Mouse (Mus musculus) left cerebral cortex, adult 18-20 months (tissue): Measurements from ENCODE around the gene Defb25. TPM values are rescaled to one million over a fixed set of nuclear protein-coding genes. Genes with fewer than 3 reads are reported as not detected.
"Not testable (repeated sequence)": the region's sequence is repeated elsewhere in the genome, so short reads cannot be mapped to it uniquely, and the experiment has no call there.

Source experiments
- DNase-seq, 2 experiments: peaks; one replicate each; pipeline ENCODE4 v3.0.0; 2021 to 2022; ENCODE audit warnings: low spot score in 2 of 2, mixed read lengths in 1 of 2
- long read RNA-seq, 2 experiments: library from polyadenylated mRNA; stranded (forward); transcript quantifications; one replicate each; pipeline ENCODE4 v2.0.0; 2021
- total RNA-seq, 2 experiments: library from RNA; stranded (reverse); gene quantifications; 2 replicates each; pipeline ENCODE4 v1.2.3; 2021

The Defb25 gene
- not detected for total RNA-seq
- long read RNA-seq, experiment 1, partial matches to known transcripts, result 0 of 1 reads
- long read RNA-seq, experiment 1, other reads (novel, unspliced or antisense), result 1 of 1 reads
- long read RNA-seq, experiment 2, result 0 reads

DNA sequence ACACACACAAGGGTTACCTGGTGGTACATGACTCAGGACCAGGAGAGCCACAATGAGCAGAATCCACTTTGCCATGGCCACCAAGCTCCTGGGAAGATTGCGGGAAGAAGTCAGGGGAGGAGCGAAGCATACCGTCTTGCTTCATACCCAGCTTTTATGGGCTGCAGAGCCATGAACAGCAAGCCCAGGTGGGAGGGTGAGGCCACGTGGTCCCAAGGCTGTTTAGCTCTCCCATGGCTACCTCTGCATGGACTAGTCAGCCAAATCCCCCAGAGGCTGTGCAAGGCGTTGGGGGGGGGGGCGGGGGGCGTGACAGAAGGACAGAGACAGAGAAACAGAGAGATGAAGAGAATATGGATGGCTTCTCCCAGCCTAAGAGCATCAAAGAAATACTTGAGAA is at the start of gene Defb25:
Gene Defb25, minus strand, starts transcription at position 101 of the 400 bp plus-strand sequence.
- DNase-seq, result no peak

DNA sequence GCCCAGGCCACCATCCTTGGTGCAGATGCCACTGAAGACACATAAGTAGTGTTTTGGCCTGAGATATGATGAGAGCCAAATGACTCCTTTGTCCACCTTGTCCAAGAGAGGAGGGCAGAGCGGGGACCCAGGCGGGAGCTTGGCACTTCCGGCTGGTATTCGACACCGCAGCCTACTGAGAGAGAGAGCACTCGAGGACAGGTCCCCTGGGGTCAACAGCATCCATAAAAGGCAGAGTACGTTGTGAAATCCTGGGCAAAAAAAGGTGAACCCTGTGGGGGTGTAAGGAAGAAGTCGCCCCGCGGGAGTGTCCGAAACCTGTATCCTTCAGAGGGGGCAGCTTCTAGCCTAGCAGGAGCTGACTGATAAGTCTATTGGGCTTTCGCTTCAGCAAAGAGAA is 49.3 kb upstream of the Defb25 start:
- DNase-seq, result no peak

DNA sequence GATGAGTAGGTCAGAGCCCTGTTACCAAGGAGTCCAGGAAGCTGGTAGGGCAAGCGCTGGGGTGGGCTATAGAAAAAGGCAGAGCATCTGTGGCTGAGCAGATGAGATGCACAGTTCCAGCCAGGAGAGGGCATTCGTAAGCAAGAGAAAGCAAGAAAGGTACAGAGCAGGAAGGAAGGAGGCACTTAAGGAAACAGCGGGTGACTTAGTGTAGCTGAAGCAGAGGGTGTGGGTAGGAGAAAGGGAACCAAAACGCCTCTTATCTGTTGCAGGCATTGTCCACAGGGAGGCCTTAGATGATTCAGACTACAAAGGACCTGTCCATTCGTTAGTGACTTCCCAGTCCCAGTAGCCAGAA is 48.8 kb upstream of the Defb25 start:
- DNase-seq, result peak; percentile 53 to 64

DNA sequence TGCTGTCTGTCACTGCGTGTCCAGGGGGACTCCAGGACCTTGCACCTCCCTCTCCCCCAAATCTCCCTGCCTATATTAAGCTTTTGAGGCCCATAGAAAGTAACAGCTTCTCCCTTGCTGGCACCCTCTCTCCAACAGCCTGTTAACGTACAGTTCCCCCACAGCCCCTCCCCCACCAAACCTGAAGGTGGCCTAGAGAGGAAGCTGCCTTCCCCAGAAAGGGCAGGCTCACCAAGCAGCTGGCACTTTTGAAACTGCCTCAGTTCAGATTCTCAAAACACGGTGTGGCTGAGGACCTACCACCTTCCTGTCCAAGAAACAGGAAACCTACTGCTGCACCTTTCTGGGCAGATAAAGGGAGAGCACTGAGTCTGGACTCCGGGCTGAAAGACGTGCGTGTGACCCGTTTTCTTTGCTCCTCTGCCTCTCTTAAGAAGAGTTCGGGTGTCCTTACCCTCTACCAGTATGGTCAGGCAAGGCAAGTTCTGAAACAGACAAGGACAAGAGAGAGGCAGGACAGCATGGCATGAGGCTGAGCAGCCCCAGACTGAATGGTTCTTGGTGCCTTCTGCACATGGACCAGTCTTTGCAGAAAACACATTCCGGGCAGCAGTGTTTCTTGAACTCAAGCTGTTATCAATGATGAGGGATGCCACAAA is 48.3 kb upstream of the Defb25 start:
- DNase-seq, result peak in 1 of 2 experiments; percentile 33

DNA sequence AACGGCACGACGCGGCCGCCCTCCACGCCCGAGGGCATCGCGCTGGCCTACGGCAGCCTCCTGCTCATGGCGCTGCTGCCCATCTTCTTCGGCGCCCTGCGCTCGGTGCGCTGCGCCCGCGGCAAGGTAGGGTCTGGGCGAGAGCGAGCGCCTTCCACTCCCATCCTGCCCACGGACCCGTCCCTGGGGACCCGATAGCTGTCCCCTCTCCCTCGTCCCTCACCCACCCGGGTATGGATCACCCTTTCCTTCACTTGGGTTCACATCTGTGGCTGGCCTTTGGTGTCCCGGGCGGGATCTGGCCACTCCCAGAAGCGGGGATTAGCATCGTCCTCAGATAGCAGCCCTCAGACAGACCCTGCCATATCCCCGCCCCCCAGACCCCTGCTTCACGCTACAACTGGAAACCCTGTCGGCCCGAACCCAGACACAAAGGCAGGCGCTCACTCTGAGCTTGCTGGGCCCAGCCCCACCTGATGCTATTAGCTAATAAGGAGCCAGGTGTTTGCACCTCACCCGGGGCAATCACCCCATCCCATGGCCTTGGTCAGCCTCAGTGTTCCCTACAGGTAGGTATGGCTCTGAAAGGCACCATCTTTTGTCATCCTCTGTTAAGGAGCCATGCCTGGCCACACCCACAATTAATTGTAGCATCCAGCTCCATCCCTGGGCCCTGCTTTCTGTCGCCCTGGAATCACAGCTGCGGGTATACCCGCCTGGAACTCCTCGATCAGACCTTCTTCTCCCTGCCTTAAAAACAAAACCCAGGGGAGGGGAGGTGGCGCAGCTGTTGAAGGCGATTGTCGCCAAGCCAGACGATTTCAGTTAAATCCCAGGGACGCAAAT is 47.0 kb upstream of the Defb25 start:
- no peak for DNase-seq

DNA sequence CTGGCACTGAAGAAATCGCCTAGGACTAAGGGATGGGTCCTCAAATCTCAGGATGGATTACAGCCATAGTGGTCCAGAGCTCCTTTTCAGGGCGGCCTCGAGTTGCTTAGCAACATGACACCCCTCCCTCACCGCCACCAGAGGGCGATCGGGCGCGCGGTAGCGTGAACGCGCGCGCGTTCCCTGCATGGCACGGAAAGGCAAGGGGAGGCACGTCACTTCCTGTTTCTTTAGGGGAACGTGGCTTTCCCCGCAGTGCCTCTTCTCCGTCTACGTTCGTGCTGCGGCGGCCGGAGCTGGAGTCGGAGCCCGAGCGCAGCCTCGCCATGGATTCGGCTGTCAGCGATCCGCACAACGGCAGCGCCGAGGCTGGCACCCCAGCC is 46.4 kb upstream of the Defb25 start, which contains the start of gene H13:
Gene H13, plus strand, starts transcription at position 206 of the 383 bp plus-strand sequence.
- DNase-seq, result peak; percentile 89 to 93

DNA sequence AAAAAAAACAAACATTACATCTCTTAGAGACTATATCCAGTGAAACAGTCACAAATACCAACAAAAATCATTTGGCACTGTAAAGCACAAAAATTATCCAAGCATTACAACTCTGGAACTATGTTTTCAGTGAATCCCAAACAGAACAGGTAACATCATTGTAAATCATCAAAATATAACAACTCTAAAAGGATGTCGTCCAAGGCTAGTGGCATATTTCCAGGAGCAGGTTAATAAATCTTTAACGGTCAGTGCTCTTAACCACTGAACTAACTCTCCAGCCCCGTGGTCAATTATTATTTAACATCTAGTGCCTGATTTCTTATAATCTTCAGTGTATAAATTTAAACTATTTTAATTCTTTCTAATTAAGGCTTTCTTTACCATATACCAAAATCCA is 43.3 kb upstream of the Defb25 start:
- not testable (repeated sequence) for DNase-seq

DNA sequence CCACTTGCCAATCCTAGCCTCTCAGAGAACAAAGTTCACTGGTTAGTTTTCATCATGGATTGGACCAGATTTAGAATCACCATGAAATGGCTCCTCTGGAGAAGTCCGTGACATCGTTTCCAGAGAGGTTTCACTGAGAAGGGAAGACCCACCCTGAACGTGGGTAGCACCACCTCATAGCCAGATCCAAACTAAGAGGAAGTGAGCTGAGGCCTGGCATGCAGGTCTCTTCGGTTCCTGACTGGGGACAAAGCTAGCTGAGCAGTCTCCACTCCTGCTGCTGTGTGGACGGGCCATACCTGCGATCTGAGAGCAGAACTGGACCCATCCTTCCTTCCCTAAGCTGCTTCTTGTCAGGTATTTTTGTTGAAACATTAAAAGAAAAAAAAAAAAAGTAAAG is 38.3 kb upstream of the Defb25 start:
- no peak for DNase-seq

DNA sequence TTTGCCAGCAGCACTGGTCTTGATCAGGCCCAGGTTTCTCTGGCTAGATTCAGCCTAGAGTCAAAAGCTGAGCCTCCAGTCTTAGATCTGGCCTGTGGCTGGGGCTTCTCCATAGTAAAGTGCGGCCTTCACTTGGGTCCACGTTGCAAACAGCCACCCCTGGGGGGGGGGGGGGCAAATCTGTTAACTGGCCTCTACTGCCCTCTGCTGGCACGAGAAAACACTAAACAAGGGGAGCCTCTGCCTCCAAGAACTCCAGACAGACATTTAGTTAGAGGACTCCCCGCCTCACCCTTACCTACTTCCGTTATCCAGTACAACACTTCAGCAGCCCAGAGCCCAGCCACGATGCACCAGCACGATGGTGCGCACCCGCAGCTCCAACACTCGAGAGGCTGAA is 34.5 kb upstream of the Defb25 start:
- no peak for DNase-seq

DNA sequence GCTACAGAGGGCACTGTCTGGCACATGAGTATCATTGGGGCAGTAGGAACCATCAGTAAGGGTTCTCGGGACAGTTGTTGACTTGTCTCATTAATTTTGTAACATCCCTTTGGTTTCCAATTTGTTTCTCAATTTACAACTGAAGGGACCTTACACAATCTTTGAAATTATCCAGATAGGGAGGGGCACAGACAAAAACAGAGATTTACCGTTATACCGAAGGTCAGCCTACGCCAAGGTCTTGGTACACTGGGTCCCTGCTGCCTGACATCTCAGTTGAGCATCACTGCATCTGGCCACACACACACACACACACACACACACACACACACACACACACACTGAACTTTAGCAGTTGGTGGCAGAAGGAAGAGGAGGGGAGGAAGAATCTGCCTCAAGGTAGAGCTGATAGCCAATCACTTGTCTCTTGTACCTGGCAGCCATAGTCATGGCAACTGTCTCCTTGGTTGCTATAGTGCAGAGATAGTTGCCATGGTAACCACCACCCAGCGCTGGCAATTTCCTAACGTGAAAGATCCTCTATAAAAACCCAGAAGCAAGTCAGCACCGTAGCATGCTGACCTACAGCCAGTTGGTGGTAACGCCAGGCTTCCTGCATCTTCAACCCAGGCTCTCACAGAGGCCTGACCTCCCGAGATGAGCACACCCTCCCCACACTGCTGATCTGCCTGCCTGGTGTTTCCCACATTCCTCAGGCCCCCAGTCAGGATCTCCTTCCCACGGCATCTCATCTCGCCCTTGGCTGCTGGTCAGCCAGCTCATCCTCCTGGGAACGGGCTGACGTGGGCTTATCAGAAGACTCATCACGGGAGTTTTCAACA is 31.2 kb upstream of the Defb25 start:
- peak; percentile 45 to 71 for DNase-seq

DNA sequence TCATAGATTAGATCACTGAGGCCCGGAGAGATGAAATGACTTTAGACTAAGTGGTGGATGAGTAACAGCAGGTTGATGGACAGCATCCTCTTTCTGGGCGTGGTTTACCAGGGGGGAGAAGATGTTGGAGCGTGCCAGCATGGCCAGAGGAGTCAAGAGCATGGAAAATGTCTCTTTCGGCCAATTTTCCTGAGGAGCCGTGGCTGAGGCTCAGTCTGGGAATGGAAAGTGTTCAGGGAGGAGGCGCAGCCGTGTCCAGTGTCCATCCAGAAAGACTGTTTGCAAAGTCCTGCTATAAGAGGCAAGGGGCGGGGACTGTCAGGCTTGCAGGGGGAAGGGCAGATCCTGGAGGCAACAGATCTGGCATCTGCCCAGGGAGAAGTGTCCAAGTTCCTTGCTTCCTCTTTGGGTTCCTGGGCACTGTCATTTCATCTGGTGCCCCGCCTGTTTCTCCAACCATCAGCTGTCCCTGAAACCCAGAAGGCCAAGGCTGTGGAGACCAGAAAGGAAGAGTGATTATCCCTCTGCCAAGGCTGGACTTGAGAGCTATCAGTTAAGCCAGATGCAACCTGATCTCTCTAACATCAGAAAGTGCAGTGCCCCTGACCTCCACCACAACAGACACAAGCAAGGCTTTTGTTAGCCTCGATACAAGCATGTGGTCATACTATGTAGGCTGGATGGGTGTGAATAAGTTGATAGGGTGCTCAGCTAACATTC is 30.2 kb upstream of the Defb25 start:
- DNase-seq, result no peak

DNA sequence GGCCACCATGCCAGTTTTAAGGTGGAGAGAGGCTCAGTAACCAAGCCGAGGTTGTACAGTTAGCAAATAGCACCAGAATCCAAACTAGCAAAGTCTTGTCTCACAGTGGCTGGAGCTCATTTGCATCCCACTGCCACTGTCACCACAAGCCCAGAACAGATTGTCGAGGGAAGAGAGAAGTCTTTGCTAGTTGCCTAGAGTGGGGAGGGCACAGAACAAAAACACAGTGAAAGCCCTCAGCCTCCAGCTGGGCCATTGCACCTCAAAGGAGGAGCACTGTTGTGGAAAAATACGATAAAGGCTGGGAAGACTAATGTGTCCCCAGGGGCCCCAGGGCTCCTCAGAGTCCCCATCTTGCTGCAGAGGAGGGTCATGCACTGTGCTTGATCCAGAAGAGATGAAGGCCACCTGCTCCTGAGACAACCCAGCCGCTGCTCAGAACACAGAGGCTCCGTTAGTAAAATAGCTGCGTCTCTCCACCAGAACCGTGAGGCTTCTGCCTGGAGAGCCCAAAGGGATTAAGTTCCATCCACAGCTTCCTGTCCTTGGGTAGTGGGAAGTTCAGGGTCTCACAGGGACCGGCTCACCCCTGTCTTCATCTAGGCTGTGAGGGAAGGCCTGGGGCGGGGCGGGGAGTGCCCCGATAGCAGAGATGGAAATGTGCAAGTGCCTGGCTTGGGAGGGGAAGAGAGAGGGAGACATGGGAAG is 16.7 kb upstream of the Defb25 start:
- no peak for DNase-seq

DNA sequence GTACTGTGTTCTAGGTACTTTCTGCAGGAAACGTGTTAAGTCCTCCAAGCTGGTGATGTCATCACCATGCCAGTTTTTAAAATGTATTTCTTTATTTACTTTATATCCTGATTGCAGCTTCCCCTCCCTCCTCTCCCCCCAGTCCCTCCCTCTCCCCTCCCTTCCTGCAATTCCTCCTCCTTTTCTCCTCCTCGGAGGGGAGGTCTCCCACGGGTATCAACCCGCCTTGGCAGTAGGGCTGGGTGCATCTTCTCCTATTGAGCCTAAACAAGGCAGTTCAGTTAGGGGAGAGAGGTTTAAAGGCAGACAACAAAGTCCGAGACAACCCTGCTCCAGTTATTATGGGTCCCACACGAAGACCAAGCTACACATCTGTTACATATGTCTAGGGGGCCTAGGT is 16.0 kb upstream of the Defb25 start:
- no peak for DNase-seq

DNA sequence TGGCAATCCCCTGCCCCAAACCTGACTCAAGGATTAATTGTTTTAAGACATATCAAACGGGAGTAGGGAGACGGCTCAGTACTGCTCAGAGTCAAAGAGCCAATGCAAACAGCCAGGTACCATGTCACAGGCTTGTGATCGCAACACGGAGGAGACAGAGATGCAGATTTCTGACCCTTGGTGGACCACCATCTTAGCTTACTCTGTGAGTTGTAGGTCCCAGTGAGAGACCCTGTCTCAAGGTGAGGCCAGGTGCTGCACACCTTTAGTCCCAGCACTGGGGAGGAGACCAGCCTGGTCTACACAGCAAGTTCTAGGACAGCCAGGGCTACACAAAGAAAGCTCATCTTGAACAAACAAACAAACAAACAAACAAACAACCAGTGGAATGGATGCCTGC is 14.5 kb upstream of the Defb25 start:
- no peak for DNase-seq

DNA sequence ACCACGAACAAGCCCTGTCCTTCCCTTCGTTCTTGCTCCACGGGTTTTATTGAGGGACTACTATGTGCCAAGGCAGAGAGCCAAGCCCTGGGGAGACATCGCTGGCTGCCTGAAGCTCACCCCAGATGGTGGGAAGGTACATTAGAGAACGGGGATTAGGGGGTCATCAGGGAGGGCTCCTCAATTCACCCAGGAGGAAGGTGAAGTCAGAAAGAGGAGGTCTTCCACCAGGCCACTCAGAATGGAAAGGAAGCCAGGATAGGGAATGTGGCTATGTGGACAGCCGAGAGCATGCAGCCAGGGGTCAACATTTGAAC is 14.1 kb upstream of the Defb25 start:
- no peak for DNase-seq

DNA sequence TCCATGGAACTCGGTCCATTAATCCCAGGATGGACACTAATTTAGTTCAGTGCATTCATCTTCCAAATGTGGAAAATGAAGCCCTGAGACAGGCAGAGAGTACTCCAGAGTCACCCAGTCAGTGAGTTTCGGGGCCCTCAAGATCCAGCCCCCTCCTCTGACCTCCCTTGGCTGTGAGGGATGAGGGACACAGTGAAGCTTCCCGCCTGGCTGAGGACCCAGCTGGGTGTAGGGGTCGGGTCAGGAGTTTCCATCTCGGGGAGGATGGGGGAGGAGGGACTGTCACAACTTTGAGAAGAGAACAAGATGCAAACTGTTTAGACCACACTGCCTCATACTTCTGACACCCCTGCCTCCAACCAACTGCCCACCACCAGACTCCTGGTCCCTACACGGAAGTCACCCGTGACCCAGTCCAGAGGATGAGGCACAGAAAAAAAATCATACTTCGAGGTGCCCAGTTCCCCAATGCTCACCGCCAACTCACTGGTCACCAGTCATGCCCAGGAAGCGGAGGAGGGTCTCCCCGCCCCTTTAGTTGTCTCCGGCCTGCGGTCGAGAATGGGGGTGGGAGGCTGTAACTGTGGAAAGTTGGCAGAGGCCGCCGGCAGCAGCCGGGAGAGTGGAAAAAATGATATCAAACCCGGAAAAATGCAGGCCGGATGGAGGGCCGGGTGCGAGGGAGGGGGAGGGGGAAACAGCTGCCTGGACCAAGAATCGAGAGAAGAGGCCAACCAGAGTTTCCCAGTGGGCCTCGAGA is 13.6 kb upstream of the Defb25 start:
- no peak for DNase-seq

DNA sequence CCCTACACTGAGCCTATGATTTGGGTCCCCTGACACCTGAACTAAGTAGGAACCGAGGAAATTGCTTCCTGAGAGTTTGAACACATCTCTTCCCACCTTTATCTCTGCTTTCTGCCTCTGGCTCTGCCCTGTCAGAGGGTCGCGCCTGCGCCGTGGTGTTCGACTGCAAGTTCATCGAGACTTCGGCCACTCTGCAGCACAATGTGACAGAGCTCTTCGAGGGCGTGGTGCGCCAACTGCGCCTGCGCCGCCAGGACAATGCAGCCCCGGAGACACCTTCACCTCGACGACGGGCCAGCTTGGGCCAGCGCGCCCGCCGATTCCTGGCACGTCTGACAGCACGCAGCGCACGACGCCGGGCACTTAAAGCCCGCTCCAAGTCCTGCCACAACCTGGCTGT is 11.5 kb upstream of the Defb25 start:
- DNase-seq, result no peak

DNA sequence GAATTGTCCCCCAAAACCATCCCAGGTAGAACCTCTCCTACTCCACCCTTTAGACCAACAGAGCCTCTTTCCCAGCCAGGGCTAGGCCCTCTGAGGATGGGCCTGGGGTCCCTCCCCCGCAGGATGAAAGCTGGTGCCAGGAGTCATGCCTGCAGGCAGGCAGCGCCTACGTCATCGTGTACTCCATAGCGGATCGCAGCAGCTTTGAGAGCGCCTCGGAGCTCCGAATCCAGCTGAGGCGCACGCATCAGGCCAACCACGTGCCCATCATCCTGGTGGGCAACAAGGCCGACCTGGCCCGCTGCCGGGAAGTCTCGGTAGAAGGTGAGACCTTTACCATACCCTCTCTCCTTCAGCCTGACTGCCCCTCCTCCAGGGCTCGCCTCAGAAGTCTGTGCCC is 10.5 kb upstream of the Defb25 start:
- DNase-seq, result no peak

DNA sequence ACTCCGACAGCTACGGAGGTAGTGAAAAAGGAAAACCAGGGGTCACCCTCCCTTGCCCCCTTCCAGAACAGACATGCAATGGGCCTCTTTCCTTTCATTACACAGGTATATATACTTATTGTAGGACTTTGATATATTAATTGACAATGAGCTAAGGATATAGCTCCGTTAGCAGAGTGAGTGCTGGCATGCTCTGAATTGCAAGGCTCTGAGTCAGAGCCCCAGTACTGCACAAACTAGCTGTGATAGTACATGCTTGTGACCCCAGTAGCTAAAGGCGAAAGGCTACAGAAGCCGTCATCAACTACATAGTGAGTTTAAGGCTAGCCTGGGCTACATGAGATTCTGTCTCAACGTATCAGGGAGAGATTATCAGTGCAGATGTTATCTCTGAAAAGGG is 7.1 kb upstream of the Defb25 start:
- DNase-seq, result no peak

DNA sequence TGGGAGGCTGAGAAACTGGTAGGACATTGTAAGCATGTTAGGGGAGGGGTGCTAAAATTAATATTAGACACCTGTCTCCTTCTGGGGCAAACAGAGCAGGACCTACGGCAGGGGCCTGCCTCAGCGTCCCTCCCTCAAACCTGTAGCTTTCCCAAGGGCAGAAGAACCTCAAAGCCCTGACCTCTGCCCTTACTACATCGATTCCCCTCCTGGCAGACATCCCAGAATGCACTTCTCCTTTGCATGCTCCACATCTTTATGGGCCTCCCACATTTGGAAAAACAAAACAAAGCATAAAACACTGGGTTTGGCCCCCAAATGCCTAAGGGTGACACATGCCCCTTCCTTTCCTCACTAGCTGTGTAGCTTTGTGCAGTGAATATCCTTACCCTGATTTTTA is 6.4 kb upstream of the Defb25 start:
- DNase-seq, result no peak
